Mouse (Mus musculus): ENCODE results near the gene Otog. TPM values are rescaled to one million over a fixed set of nuclear protein-coding genes. Genes with fewer than 3 reads are reported as not detected.

Otog gene
- polyA plus RNA-seq (2014; fragmentation: Nextera tagmentation; extraction: Ambion mirVana), result 0.09 TPM in 1 of 2 replicates, not detected in the other

- Histone ChIP-seq H3K9ac (ENCODE audit: low read length) (no peak within 1 kb of the TSS), H3K27ac (replicated peaks; ENCODE audit: low read depth, low read length) (no peak within 1 kb of the TSS)
Observed at GRCm38 (mm10) chr7:46240696-46241095, at the start of gene Otog. Gene Otog (plus strand): TSS chr7:46240987.

GRCm38 (mm10) chr7:46195356-46195755, 45.4 kb upstream of the Otog start:
- H3K36me3 ChIP-seq (ENCODE audit: control insufficient read depth, insufficient read depth, low read length), result no peaks in the 10 kb centered on the region
- ATAC-seq (ENCODE audit: insufficient number of reproducible peaks, low FRiP score, low TSS enrichment, low read depth), result no peak
- WGBS, result 81% methylated on average over 5 of the region's 5 CpGs

More at GRCm38 (mm10) chr7:46240696-46241095, at the start of gene Otog:
- Histone ChIP-seq H3K9me3 (ENCODE audit: control insufficient read depth, low read length) (no peaks in the 10 kb centered on the region), H3K4me1 (ENCODE audit: control insufficient read depth, insufficient read depth, low read length) (peaks cover 4% of the 10 kb centered on the region; the same call in 1 of the 2 replicates), H3K36me3 (ENCODE audit: control insufficient read depth, insufficient read depth, low read length) (no peaks in the 10 kb centered on the region), H3K4me3 (ENCODE audit: low read depth, low read length) (no peak within 1 kb of the TSS), H3K27me3 (ENCODE audit: control insufficient read depth, insufficient read depth, low read length) (no peaks in the 10 kb centered on the region), H3K4me2 (ENCODE audit: low read depth, severe bottlenecking) (no peak within 1 kb of the TSS)
- no peak for DNase-seq (ENCODE audit: low spot score)
- no peak for ATAC-seq (ENCODE audit: insufficient number of reproducible peaks, low FRiP score, low TSS enrichment, low read depth)
- 18% methylated on average over 2 of the region's 2 CpGs for WGBS

GRCm38 (mm10) chr7:46200021-46200420, 40.8 kb upstream of the Otog start:
- no peaks in the 10 kb centered on the region for H3K9me3 ChIP-seq (ENCODE audit: control insufficient read depth, low read length)
- no peak overlapping the region for H3K4me2 ChIP-seq (ENCODE audit: low read depth, severe bottlenecking)
- no peaks in the 10 kb centered on the region for H3K36me3 ChIP-seq (ENCODE audit: control insufficient read depth, insufficient read depth, low read length)
- ATAC-seq (ENCODE audit: insufficient number of reproducible peaks, low FRiP score, low TSS enrichment, low read depth) (no peak), DNase-seq (ENCODE audit: low spot score) (no peak)
- H3K4me3 ChIP-seq (ENCODE audit: low read depth, low read length), result no peak overlapping the region
- no peak overlapping the region for H3K9ac ChIP-seq (ENCODE audit: low read length)
- 61% methylated on average over 6 of the region's 6 CpGs for WGBS
- 0 out of 2 replicates have a peak, but pooled peaks cover 3% of the 10 kb centered on the region for H3K4me1 ChIP-seq (ENCODE audit: control insufficient read depth, insufficient read depth, low read length)
- no peaks in the 10 kb centered on the region for H3K27me3 ChIP-seq (ENCODE audit: control insufficient read depth, insufficient read depth, low read length)
- H3K27ac ChIP-seq (replicated peaks; ENCODE audit: low read depth, low read length), result no peak overlapping the region

More at GRCm38 (mm10) chr7:46195356-46195755, 45.4 kb upstream of the Otog start:
- Histone ChIP-seq H3K4me3 (ENCODE audit: low read depth, low read length) (no peak overlapping the region), H3K4me1 (ENCODE audit: control insufficient read depth, insufficient read depth, low read length) (no peaks in the 10 kb centered on the region), H3K27ac (replicated peaks; ENCODE audit: low read depth, low read length) (no peak overlapping the region), H3K4me2 (ENCODE audit: low read depth, severe bottlenecking) (no peak overlapping the region), H3K9ac (ENCODE audit: low read length) (no peak overlapping the region), H3K27me3 (ENCODE audit: control insufficient read depth, insufficient read depth, low read length) (no peaks in the 10 kb centered on the region), H3K9me3 (ENCODE audit: control insufficient read depth, low read length) (no peaks in the 10 kb centered on the region)
- DNase-seq (ENCODE audit: low spot score), result no peak

DNA sequence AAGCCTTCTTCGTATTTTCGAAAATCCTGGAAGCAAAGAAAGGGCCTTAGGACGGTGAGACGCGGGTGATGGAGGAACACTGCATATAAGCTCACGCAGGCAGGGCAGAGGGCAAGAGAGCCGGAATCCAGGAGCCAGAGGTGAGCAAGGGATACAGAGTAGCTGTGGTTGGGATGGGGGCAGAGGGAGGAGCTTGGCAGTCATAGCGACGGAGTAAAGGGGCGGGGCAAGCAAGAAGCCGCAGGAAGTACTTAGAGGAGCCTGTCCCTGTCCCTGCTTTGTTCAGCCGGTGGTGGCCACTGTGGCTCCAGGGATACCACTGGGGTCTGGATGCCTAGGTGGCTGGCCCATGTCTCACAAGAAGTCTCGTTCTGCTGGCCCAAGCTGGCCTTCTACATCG, 39.1 kb upstream of the Otog start:
- peak; percentile 68 for DNase-seq (ENCODE audit: low spot score)
- H3K4me2 ChIP-seq (ENCODE audit: low read depth, severe bottlenecking), result peak overlapping the region; percentile 31

DNA sequence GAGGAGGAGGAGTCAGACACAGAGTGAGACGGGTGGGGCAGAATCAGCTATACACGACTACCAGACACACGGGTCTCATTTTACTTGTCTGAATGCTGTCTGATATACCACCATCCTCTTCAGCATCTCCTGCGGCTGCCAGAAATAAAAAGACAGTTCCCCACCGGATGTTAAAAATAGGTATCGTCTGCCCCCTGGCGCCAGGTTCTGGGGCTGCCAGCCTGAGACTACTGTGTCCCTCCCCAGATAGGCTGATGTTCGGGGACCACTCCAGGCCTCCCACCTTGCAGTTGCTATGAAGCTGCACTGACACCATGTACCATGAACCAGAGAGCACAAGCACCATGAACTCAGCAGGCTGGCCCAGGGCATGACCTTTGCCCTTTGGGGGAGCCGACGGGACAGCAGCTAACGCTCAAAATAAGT, 36.7 kb upstream of the Otog start:
- H3K27ac ChIP-seq (replicated peaks; ENCODE audit: low read depth, low read length), result no peak overlapping the region
- 43% methylated on average over 11 of the region's 11 CpGs for WGBS
- DNase-seq (ENCODE audit: low spot score) (peak; percentile 68), ATAC-seq (ENCODE audit: insufficient number of reproducible peaks, low FRiP score, low TSS enrichment, low read depth) (no peak)
- H3K27me3 ChIP-seq (ENCODE audit: control insufficient read depth, insufficient read depth, low read length), result no peaks in the 10 kb centered on the region
- no peaks in the 10 kb centered on the region for H3K9me3 ChIP-seq (ENCODE audit: control insufficient read depth, low read length)
- H3K9ac ChIP-seq (ENCODE audit: low read length), result no peak overlapping the region
- H3K4me2 ChIP-seq (ENCODE audit: low read depth, severe bottlenecking), result no peak overlapping the region
- no peaks in the 10 kb centered on the region for H3K36me3 ChIP-seq (ENCODE audit: control insufficient read depth, insufficient read depth, low read length)
- 0 out of 2 replicates have a peak, but pooled peaks cover 3% of the 10 kb centered on the region for H3K4me1 ChIP-seq (ENCODE audit: control insufficient read depth, insufficient read depth, low read length)
- H3K4me3 ChIP-seq (ENCODE audit: low read depth, low read length), result no peak overlapping the region

More for the DNA sequence above, 39.1 kb upstream of the Otog start:
- Histone ChIP-seq H3K27ac (replicated peaks; ENCODE audit: low read depth, low read length) (no peak overlapping the region), H3K4me1 (ENCODE audit: control insufficient read depth, insufficient read depth, low read length) (0 out of 2 replicates have a peak, but pooled peaks cover 3% of the 10 kb centered on the region), H3K4me3 (ENCODE audit: low read depth, low read length) (no peak overlapping the region), H3K9me3 (ENCODE audit: control insufficient read depth, low read length) (no peaks in the 10 kb centered on the region), H3K36me3 (ENCODE audit: control insufficient read depth, insufficient read depth, low read length) (no peaks in the 10 kb centered on the region), H3K9ac (ENCODE audit: low read length) (peak overlapping the region; percentile 43; the same call in 1 of the 2 replicates), H3K27me3 (ENCODE audit: control insufficient read depth, insufficient read depth, low read length) (no peaks in the 10 kb centered on the region)
- 18% methylated on average over 14 of the region's 14 CpGs for WGBS
- ATAC-seq (ENCODE audit: insufficient number of reproducible peaks, low FRiP score, low TSS enrichment, low read depth), result 0 out of 2 replicates have a peak, but pooled peaks have one; percentile 48

- 85% methylated on average over 6 of the region's 6 CpGs for WGBS
- H3K4me1 ChIP-seq (ENCODE audit: control insufficient read depth, insufficient read depth, low read length), result 0 out of 2 replicates have a peak, but pooled peaks cover 3% of the 10 kb centered on the region
- ATAC-seq (ENCODE audit: insufficient number of reproducible peaks, low FRiP score, low TSS enrichment, low read depth), result no peak
Observed at GRCm38 (mm10) chr7:46204775-46205174, 36.0 kb upstream of the Otog start.

GRCm38 (mm10) chr7:46208131-46208530, 32.7 kb upstream of the Otog start:
- H3K4me3 ChIP-seq (ENCODE audit: low read depth, low read length), result no peak overlapping the region
- H3K27ac ChIP-seq (replicated peaks; ENCODE audit: low read depth, low read length), result no peak overlapping the region
- ATAC-seq (ENCODE audit: insufficient number of reproducible peaks, low FRiP score, low TSS enrichment, low read depth) (no peak), DNase-seq (ENCODE audit: low spot score) (no peak)
- H3K4me1 ChIP-seq (ENCODE audit: control insufficient read depth, insufficient read depth, low read length), result no peaks in the 10 kb centered on the region
- H3K9me3 ChIP-seq (ENCODE audit: control insufficient read depth, low read length), result no peaks in the 10 kb centered on the region
- no peak overlapping the region for H3K4me2 ChIP-seq (ENCODE audit: low read depth, severe bottlenecking)
- WGBS, result 92% methylated on average over 8 of the region's 8 CpGs
- no peaks in the 10 kb centered on the region for H3K27me3 ChIP-seq (ENCODE audit: control insufficient read depth, insufficient read depth, low read length)
- H3K9ac ChIP-seq (ENCODE audit: low read length), result no peak overlapping the region
- H3K36me3 ChIP-seq (ENCODE audit: control insufficient read depth, insufficient read depth, low read length), result no peaks in the 10 kb centered on the region

More at GRCm38 (mm10) chr7:46204775-46205174, 36.0 kb upstream of the Otog start:
- DNase-seq (ENCODE audit: low spot score), result no peak
- no peak overlapping the region for H3K9ac ChIP-seq (ENCODE audit: low read length)
- H3K4me2 ChIP-seq (ENCODE audit: low read depth, severe bottlenecking), result no peak overlapping the region
- H3K9me3 ChIP-seq (ENCODE audit: control insufficient read depth, low read length), result no peaks in the 10 kb centered on the region
- no peak overlapping the region for H3K4me3 ChIP-seq (ENCODE audit: low read depth, low read length)
- H3K27me3 ChIP-seq (ENCODE audit: control insufficient read depth, insufficient read depth, low read length), result no peaks in the 10 kb centered on the region
- H3K27ac ChIP-seq (replicated peaks; ENCODE audit: low read depth, low read length), result no peak overlapping the region
- H3K36me3 ChIP-seq (ENCODE audit: control insufficient read depth, insufficient read depth, low read length), result no peaks in the 10 kb centered on the region

DNA sequence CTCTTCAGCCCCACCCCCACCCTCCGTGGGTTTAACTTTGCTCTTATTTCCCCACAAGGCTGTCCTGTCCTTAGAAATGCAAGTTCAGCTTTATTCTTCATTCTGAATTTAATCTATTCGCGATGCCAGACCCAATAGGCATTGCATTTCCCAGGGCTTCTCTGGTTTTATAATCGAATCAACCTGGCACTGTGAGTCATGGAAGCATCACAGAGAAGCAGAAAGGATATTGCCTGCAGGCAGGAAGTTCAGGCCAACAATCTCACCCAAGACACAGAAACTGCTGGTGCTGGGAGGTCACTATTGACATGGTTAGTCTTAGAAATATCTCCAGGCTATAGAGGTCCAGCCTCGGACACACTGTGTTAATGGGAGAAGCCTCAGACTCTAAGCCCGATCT, 30.5 kb upstream of the Otog start:
- Histone ChIP-seq H3K27me3 (ENCODE audit: control insufficient read depth, insufficient read depth, low read length) (no peaks in the 10 kb centered on the region), H3K9me3 (ENCODE audit: control insufficient read depth, low read length) (no peaks in the 10 kb centered on the region), H3K4me3 (ENCODE audit: low read depth, low read length) (no peak overlapping the region), H3K9ac (ENCODE audit: low read length) (no peak overlapping the region), H3K4me1 (ENCODE audit: control insufficient read depth, insufficient read depth, low read length) (no peaks in the 10 kb centered on the region), H3K36me3 (ENCODE audit: control insufficient read depth, insufficient read depth, low read length) (no peaks in the 10 kb centered on the region), H3K4me2 (ENCODE audit: low read depth, severe bottlenecking) (no peak overlapping the region), H3K27ac (replicated peaks; ENCODE audit: low read depth, low read length) (no peak overlapping the region)
- no peak for DNase-seq (ENCODE audit: low spot score)
- no peak for ATAC-seq (ENCODE audit: insufficient number of reproducible peaks, low FRiP score, low TSS enrichment, low read depth)
- 91% methylated on average over 6 of the region's 6 CpGs for WGBS

GRCm38 (mm10) chr7:46216481-46216880, 24.3 kb upstream of the Otog start:
- Histone ChIP-seq H3K4me2 (ENCODE audit: low read depth, severe bottlenecking) (no peak overlapping the region), H3K9ac (ENCODE audit: low read length) (no peak overlapping the region), H3K27ac (replicated peaks; ENCODE audit: low read depth, low read length) (no peak overlapping the region), H3K9me3 (ENCODE audit: control insufficient read depth, low read length) (no peaks in the 10 kb centered on the region), H3K27me3 (ENCODE audit: control insufficient read depth, insufficient read depth, low read length) (no peaks in the 10 kb centered on the region), H3K4me1 (ENCODE audit: control insufficient read depth, insufficient read depth, low read length) (no peaks in the 10 kb centered on the region), H3K36me3 (ENCODE audit: control insufficient read depth, insufficient read depth, low read length) (no peaks in the 10 kb centered on the region), H3K4me3 (ENCODE audit: low read depth, low read length) (no peak overlapping the region)
- ATAC-seq (ENCODE audit: insufficient number of reproducible peaks, low FRiP score, low TSS enrichment, low read depth), result no peak
- 79% methylated on average over 2 of the region's 2 CpGs for WGBS
- DNase-seq (ENCODE audit: low spot score), result no peak

Measured in limb, embryonic 11.5 days (tissue).